Mouse (Mus musculus) ovary, postnatal 14 days (tissue): Measurements from ENCODE around the gene Flywch1.

Experiments
- DNase-seq: peaks from one replicate; pipeline ENCODE4 v3.0.0; 2022; ENCODE audit warnings: low spot score

The Flywch1 gene

DNA sequence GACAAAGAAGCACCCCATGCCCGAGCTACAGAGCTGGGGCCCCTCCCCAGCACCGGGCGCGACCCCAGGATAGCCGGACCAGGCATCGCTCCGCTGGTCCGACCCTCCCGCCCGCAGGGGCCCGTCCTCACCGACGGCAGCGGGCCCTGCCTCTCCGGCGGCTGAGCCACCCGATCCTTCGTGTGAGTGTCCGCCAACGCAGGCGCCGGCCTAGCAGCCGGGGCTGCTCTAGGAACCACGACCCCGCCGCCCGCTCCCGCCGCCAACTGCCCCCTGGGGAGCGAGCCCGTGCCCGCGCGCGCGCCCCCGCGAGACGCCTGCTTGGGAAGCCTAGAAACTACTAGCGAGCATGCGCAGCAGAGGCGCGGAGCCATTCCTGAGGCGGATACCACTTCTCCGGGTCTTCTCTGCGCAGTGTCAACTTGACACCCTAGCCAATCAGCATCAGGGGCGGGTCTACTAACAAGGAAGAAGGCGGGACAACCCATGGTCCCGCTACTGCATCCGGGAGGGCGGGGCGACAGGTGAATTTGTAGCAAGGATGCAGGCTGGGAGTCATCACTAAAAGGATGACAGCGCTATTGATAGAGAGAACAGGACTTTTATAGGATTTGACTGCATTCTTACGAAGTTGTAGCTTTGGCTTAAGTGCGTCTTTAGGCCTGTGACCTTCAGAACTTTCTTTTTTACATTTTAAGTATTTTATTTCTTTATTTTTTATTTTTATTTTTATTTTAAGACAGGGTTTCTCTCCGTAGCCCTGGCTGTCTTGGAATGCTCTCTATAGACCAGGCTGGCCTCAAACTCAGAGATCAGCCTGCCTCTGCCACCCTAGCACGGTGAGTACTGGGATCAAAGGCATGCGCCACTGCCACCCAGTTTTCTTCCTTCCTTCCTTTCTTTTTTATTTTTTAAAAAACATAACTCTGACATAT is at the start of gene Flywch1:
Gene Flywch1, minus strand, starts transcription at position 319 of the 935 bp plus-strand sequence.
- peak; percentile 94 for DNase-seq

DNA sequence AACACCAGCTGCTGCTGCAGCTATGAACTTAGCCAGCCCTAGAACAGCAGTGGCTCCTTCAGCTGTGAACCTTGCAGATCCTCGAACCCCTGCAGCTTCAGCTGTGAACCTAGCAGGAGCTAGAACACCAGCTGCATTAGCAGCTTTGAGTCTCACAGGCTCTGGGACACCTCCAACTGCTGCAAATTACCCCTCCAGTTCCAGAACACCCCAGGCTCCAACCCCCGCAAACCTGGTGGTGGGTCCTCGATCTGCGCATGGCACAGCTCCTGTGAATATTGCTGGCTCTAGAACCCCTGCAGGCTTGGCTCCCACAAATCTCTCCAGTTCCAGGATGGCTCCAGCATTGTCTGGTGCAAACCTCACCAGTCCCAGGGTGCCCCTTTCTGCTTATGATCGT is 49.3 kb upstream of the Flywch1 start:
- DNase-seq, result no peak

DNA sequence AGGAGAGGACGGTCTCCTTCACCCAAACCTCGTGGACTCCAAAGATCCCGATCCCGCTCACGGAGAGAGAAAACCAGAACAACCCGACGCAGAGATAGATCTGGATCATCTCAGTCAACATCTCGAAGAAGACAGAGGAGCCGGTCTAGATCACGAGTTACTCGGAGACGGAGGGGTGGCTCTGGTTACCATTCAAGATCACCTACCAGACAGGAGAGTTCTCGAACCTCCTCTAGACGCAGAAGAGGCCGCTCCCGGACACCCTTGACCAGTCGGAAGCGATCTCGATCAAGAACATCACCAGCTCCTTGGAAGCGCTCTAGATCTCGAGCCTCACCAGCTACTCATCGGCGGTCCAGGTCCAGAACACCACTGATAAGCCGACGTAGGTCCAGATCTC is 47.8 kb upstream of the Flywch1 start:
- no peak for DNase-seq

GRCm38 (mm10) chr17:23818579-23818978 is 47.2 kb upstream of the Flywch1 start:
- no peak for DNase-seq

DNA sequence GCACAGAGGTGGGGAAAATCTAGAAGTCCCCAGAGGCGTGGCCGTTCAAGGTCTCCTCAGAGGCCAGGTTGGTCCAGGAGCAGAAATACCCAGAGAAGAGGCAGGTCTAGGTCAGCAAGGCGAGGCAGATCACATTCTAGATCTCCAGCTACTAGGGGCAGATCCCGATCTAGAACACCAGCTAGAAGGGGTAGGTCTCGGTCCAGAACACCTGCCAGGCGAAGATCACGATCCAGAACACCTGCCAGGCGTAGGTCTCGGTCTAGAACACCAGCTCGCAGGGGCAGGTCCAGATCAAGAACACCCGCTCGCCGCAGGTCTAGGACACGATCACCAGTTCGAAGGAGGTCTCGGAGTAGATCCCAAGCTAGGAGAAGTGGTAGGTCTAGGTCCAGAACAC is 44.2 kb upstream of the Flywch1 start:
- DNase-seq, result no peak

DNA sequence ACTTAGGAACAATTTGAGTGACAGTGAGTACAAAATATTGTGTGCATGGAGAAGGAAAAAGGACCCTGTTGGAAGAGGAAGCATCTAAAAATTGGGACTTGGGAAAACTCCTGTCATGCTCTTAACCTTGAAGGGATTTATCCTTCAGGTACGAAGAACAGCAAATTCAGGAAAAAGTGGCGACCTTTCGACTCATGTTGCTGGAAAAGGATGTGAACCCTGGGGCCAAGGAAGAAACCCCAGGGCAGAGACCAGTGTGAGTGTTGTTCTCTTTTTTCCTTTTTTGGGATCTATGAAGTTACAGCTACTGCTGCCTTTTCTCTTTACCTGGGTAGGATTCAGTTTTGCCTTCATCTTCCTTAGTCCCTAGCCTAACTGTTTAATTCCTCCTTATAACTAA is 36.5 kb upstream of the Flywch1 start:
- DNase-seq, result no peak

DNA sequence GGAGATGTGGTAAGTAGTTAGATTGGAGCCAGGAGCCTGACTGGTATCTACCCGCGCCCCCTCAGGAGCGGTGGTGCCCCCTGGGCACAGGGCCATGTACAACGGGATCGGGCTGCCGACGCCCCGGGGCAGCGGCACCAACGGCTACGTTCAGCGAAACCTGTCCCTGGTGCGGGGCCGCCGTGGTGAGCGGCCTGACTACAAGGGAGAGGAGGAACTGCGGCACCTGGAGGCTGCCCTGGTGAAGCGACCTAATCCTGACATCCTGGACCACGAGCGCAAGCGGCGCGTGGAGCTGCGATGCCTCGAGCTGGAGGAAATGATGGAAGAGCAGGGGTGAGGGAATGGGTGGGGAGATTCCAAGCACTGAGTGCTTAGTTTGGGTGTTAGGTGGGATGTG is 35.5 kb upstream of the Flywch1 start:
- DNase-seq, result no peak

GRCm38 (mm10) chr17:23804426-23805085 is 33.2 kb upstream of the Flywch1 start:
- DNase-seq, result no peak

DNA sequence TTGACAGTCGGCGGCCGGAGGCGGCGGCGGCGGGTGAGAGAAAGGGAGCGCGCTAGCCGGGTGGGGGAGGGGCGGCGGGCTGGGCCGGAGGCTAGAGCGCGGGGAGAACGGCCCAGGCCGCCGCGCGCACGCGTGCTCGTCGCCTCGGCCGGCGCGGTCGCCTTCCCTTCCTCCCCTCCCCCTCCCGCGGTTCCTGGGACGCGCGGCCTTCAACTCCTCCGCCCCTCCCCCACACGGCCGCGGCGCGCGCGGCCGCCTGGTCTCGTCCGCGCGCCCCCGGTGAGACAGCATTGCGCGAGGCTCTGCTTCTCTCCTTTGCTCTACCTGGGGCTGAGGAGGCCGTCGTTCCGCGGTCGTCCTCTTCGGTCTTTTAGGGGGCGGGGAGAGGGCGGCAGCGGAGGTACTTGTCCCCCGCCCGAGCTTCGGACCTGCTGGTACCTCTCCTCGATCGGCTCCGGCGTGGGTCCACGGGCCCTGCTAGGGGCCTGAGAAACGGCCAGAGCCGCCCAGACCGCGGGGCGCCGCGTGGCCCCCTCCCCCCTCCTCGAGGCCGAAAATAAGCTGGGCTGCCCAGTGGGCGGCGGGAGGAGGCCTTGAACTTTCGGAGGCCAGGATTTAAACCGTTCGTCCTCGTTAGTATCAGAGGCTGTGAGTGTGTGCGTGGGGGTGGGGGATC is 32.1 kb upstream of the Flywch1 start:
- DNase-seq, result peak; percentile 52

DNA sequence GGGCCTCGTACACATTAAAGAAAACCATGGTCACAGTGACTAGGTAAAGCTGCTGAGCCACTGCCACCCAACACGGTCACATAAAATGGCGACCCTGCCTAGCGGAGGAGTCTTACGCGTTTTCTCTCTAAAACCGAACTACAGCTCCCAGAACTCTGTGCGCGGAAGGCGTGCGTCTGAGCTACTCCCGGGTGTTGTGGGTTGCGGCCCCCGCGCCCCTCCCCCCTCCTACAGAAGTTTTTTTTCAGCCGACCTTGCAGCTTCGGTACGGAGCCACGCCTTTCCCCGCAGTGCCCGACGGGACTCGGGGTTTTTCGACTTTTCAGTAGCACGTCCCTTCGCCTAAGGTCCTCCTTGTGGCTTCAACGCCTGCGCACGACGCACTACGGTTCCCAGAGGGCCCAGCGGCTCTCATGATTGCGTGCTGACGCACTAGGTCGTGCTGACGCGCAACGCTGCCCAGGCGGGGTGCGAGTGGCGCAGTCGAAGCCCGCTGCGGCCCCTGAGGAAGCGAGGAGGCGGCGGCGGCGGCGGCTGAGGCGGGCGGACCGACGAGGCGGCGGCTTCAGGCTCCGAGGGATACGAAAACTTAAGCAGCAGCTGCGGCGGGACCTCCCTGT is 31.5 kb upstream of the Flywch1 start:
- peak; percentile 86 for DNase-seq

- no peak for DNase-seq
Observed at GRCm38 (mm10) chr17:23801627-23802026, 30.2 kb upstream of the Flywch1 start.

DNA sequence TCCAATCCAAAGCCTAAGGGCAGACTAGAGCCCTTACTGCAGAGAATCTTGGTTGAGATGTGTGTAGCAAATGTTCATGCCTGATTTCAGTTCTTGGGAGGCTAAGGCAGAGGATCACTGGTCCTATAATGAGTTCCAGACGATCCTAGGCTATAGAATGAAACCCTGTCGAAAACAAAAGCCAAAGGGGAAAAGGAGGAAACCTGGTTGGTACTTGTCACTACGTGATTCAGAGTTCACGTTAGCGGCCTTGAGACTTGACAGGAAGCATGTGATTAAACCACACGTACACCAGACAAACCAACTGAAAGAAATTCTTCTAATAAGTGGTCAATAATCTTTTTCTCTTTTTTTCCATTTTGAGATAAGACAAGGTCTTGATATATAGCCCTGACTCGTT is 25.9 kb upstream of the Flywch1 start:
- DNase-seq, result no peak

DNA sequence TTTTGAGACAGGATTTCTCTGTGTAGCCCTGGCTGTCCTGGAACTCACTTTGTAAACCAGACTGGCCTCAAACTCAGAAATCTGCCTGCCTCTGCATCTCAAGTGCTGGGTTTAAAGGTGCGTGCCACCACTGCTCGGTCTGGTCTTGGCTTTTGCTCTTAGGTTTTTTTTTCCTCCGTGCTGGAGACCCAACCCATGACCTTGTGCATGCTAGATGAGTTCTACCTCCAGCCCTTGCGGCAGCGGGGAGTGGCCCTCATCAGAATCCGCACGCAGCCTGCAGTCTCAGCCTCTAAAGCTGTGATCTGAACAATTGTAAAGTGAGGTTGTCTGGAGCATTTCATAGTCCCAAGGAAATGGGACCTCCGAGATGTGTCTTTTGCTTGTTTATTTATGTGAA is 23.9 kb upstream of the Flywch1 start:
- no peak for DNase-seq

DNA sequence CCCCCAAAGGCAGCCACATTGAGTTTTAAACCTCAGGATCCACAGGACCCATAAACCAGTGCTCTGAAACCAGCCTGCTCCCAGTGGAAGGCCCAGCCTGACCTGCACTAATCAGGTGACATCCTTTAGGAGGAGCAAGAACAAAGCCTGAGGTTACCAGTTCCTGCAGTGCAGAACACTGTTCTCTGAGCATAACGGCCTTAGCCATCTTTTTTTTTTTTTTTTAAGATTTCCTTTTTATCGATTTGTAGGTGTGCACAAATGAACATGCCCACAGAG is 19.6 kb upstream of the Flywch1 start:
- no peak for DNase-seq

GRCm38 (mm10) chr17:23790269-23791078 is 19.1 kb upstream of the Flywch1 start, which contains the start of gene Srrm2:
Srrm2 (plus strand) TSS chr17:23790532.
- DNase-seq, result peak; percentile 52

DNA sequence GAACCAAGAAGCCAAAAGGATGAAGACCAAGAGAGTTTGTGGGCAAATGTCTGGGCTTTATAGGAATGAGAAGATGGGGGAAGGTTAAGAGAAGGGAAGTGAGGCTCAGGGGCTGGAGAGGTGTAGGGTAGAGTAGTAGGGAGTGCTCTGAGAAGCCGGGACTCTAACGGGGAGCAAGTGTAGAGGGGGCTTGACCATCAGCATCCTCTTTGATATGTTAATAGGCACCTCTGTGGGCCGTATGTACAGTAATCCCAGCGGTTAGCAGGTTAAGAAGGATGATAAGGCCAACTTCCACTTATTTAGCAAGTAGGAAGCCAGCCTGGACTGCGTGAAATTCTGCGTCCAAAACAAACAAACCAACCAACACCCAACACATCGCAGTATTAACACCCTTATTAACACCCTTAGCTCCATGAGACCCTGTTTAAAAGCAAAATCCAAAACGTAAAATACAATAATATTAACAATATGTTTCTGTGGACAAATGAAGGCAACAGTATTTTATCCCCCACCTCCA is 18.4 kb upstream of the Flywch1 start:
- DNase-seq, result no peak

GRCm38 (mm10) chr17:23788973-23789372 is 17.6 kb upstream of the Flywch1 start:
- no peak for DNase-seq

DNA sequence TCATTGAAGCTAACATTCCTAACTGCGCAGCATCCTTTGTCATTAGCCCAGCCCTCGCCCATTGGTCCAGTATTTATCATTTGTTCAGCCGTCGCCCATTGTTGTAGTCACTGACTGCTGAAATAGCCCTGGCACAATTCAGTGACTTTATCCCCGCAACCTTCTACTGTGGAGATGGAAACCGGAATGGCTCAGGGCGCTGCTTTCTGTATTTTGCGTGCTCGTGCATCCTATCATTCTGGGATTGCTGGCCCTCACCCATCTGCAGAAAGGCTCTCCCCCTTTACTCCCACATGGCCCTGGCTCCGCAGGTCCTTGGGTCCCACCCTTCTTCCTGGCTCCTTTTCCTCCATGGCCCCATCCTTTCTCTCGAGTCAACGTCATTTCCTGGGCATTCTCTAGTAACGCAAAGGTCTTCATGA is 15.1 kb upstream of the Flywch1 start:
- no peak for DNase-seq

DNA sequence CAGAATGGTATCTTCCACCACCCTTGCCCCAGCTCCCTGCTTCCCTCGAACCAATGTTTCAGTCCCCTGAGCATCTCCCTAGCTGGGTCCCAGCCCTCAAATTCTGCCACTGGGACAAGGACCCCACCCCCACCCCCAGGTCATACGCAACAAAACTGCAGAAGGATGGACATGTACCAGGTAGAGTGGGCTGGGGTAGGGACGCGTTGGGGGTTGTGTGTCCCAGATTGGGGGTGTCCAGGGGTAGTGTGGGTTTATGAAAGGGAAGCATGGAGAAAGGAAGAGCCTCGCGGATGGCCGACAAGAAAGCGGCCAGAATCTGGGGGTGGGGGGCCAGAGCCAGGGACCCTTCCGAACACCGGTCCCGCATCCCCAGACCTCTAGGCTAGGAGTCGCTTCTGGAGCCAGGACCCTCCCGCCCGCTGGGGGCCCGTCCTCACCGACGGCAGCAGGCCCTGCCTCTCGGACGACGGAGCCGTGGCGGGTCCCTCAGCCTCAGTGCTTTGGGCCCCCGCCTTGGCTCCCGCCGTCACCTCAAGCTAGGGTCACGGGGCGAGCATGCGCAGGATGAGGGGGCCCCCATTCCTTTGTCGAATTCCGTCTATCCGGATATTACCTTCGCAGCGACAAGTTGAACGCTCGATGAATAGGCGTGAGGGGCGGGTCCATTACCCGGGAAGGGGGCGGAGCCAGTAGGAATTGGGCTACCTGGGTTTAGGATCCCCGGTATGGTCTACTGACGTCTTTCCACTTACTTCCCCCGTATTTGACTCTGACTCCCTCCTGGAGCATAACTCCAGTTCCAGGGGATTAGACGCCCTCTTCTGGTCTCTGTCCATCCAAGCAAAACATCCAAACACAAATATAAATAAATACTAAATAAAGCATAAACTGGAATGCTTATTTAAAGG is 14.4 kb upstream of the Flywch1 start, which contains the start of gene Flywch2:
Gene Flywch2, minus strand, starts transcription at position 521 of the 911 bp plus-strand sequence.
- peak; percentile 68 for DNase-seq

DNA sequence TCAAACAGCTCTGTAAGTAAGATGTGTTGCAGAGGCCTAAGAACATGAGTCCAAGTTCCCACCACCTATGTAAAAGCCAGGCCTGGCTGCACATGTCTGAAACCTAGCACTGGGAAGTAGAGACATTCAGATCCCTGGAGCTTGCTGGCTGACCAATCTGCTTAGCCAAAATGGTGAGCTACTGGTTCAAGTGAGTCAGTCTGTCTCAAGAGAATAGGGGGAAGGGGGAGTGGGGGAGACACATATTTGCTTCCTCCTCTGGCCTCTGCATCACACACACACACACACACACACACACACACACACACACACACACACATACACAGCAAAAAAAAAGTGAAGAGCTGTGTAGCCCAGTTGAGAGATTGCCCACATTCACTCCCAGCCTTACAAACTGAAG is 11.9 kb upstream of the Flywch1 start:
- no peak for DNase-seq
